Mouse (Mus musculus) ES-Bruce4 (cell line): ENCODE results near the gene Rnd1.

Source experiments
- CTCF ChIP-seq: IDR thresholded peaks from one replicate; pipeline ENCODE4 v1.8.1; 2011; ENCODE audit warnings: low read depth, low read length
- POLR2A ChIP-seq: IDR thresholded peaks from one replicate; pipeline ENCODE4 v1.8.1; 2011; ENCODE audit warnings: low read length; ENCODE audit not compliant: insufficient read depth

GRCm38 (mm10) chr15:98675634-98676250 lies 1.5 kb downstream of the Rnd1 start:
- TF ChIP-seq CTCF: no peak
- TF ChIP-seq POLR2A: no peak
